Mouse (Mus musculus) cerebellum, adult 2 months (tissue): ENCODE results near the gene Gm17268.

ENCODE experiments used
- CTCF ChIP-seq: fragments of 200-500 bp; IDR thresholded peaks from 2 replicates; pipeline ENCODE4 v1.5.1; 2011; ENCODE audit warnings: low read depth, mild to moderate bottlenecking, control low read depth, low read length, moderate library complexity, borderline replicate concordance; ENCODE audit not compliant: insufficient read depth
- POLR2A ChIP-seq: fragments of 200-500 bp; IDR thresholded peaks from 2 replicates; pipeline ENCODE4 v1.6.1; 2011; ENCODE audit warnings: low read length, control low read depth, borderline replicate concordance; ENCODE audit not compliant: insufficient read depth

- TF ChIP-seq POLR2A (no peak), CTCF (no peak)
Measured at GRCm38 (mm10) chr11:82077031-82077430, 38.7 kb upstream of the Gm17268 start.
